Mouse (Mus musculus): ENCODE data around the gene Fbp1. TPM values are rescaled to one million over a fixed set of nuclear protein-coding genes. Genes with fewer than 3 reads are reported as not detected.

Fbp1 gene
- polyA plus RNA-seq, 1 experiment from 2014 or later: 0.80 TPM

DNA sequence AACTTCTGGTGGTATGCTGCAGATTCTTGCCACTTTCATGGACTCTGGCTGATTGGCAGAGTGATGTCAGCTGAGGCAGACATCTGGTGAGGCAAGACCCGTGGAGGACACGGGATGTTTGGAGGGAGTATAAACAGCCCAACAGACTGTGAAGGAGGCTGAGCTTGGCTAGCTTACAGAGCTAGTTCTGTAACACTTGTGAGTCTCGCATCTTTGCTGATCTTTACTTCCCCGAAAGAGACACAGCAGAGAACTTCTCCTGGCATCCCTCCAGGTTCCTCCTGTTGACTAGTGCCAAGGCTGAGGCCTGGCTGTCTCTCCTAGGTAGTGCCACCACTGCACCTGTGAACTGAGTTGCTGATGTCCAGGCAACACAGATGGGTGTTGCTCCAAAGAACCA, 28.6 kb upstream of the Fbp1 start:
- peaks cover 8% of the 10 kb centered on the region; the same call in 1 of the 2 replicates for H3K4me1 ChIP-seq (replicated peaks)
- no peak overlapping the region for H3K4me3 ChIP-seq (replicated peaks)
- ATAC-seq (ENCODE audit: insufficient number of reproducible peaks, insufficient read depth, low FRiP score, low TSS enrichment, low read depth): no peak
- whole genome bisulfite sequencing: 58% methylated on average over 4 of the region's 4 CpGs
- no peaks in the 10 kb centered on the region for H3K36me3 ChIP-seq
- H3K9me3 ChIP-seq: no peaks in the 10 kb centered on the region
- no peak overlapping the region for H3K4me2 ChIP-seq
- H3K27me3 ChIP-seq: no peaks in the 10 kb centered on the region
- no peak overlapping the region for H3K27ac ChIP-seq
- H3K9ac ChIP-seq (replicated peaks): no peak overlapping the region

DNA sequence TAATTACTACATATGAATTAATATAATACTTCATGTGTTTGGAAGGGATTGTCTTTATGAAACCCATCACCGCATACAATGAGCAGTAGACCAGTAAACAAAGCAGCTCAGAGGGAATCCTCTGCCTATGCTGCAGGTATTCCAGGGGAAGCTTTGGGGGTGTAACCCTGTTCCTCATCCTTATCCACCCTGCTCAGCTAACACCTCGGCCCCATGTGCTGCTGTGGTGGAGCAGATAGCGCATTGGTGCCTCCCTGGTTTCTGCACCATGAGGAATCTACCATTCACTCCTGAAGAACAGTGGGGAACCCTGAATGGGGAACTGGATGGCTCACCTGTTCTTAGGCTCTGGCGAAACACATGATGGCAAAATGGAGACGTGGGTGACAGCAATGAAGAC, 23.5 kb upstream of the Fbp1 start:
- H3K36me3 ChIP-seq: no peaks in the 10 kb centered on the region
- peaks cover 8% of the 10 kb centered on the region; the same call in 1 of the 2 replicates for H3K4me1 ChIP-seq (replicated peaks)
- H3K9me3 ChIP-seq: no peaks in the 10 kb centered on the region
- no peak overlapping the region for H3K4me3 ChIP-seq (replicated peaks)
- no peak overlapping the region for H3K27ac ChIP-seq
- WGBS: 89% methylated on average over 5 of the region's 5 CpGs
- no peaks in the 10 kb centered on the region for H3K27me3 ChIP-seq
- ATAC-seq (ENCODE audit: insufficient number of reproducible peaks, insufficient read depth, low FRiP score, low TSS enrichment, low read depth): no peak
- H3K4me2 ChIP-seq: no peak overlapping the region
- H3K9ac ChIP-seq (replicated peaks): no peak overlapping the region

DNA sequence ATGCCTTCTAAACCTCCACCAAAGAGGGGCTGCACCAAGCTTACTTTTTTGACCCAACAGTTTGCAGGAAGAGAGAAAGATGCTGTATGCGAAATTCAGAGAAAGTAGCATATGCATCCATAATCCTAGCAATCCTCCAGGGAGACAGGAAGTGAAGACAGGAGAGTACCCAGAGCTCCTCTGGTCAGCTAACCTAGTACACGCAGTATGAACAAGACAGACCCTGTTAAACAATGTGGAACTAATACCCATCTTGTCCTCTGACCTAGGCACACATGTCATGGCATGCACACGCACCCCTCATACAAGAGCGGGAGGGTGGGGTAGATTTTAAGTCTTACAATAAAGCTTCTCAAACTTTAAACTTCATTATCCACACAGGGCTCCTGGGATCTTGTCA, 22.1 kb upstream of the Fbp1 start:
- H3K4me3 ChIP-seq (replicated peaks): no peak overlapping the region
- peaks cover 8% of the 10 kb centered on the region; the same call in 1 of the 2 replicates for H3K4me1 ChIP-seq (replicated peaks)
- 83% methylated on average over 4 of the region's 4 CpGs for WGBS

DNA sequence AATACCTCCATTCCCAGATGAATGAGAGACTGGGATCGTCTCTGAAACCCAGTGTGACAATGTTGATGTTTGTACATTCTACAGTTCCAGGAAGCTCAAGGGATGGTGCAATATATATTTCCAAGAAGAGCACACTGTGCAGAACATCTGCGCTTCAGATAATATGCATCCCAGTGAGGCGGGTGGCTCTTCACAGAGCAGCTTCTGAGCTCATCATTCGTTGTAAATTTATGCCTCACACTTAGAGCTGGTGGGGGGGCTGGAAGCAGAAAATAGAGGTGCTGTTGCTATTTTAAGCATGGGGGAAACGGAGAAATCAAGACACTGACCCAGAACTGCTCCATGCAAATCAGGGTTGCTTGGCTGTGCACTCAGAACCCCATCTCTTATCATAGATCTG, 21.7 kb upstream of the Fbp1 start:
- WGBS: 75% methylated on average over 5 of the region's 5 CpGs
- H3K4me1 ChIP-seq (replicated peaks): peaks cover 8% of the 10 kb centered on the region; the same call in 1 of the 2 replicates

More for the DNA sequence above, 22.1 kb upstream of the Fbp1 start:
- Histone ChIP-seq H3K27ac (no peak overlapping the region), H3K4me2 (no peak overlapping the region), H3K36me3 (no peaks in the 10 kb centered on the region), H3K9ac (replicated peaks) (no peak overlapping the region), H3K9me3 (no peaks in the 10 kb centered on the region), H3K27me3 (no peaks in the 10 kb centered on the region)
- ATAC-seq (ENCODE audit: insufficient number of reproducible peaks, insufficient read depth, low FRiP score, low TSS enrichment, low read depth): no peak

DNA sequence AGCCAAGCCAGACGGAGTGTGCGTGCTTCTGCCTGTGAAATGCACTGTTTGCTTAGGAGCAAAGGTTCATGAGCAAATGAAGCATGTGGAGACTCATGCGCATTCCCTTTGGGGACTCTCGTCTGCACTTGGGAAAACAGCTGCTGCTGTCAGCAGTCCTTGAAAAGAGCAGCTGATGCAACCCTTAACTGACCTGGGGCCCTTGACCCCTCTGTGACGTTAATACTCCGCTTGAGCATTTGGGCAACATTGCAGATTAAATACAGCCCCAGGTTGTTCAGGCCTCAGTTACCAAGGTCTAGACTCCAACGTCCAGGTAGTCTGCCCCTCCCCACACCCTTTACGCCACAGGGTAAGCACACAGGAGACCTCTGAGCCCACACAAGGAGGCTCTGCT, 20.1 kb upstream of the Fbp1 start:
- H3K27me3 ChIP-seq: no peaks in the 10 kb centered on the region
- H3K9me3 ChIP-seq: no peaks in the 10 kb centered on the region
- H3K4me3 ChIP-seq (replicated peaks): no peak overlapping the region
- H3K4me2 ChIP-seq: no peak overlapping the region
- no peaks in the 10 kb centered on the region for H3K36me3 ChIP-seq
- H3K9ac ChIP-seq (replicated peaks): no peak overlapping the region
- 40% methylated on average over 8 of the region's 8 CpGs for WGBS
- no peak overlapping the region for H3K27ac ChIP-seq
- ATAC-seq (ENCODE audit: insufficient number of reproducible peaks, insufficient read depth, low FRiP score, low TSS enrichment, low read depth): no peak
- peaks cover 8% of the 10 kb centered on the region; the same call in 1 of the 2 replicates for H3K4me1 ChIP-seq (replicated peaks)

More for the DNA sequence above, 21.7 kb upstream of the Fbp1 start:
- no peaks in the 10 kb centered on the region for H3K27me3 ChIP-seq
- H3K27ac ChIP-seq: no peak overlapping the region
- H3K4me2 ChIP-seq: no peak overlapping the region
- no peak overlapping the region for H3K4me3 ChIP-seq (replicated peaks)
- no peaks in the 10 kb centered on the region for H3K9me3 ChIP-seq
- no peaks in the 10 kb centered on the region for H3K36me3 ChIP-seq
- no peak overlapping the region for H3K9ac ChIP-seq (replicated peaks)
- ATAC-seq (ENCODE audit: insufficient number of reproducible peaks, insufficient read depth, low FRiP score, low TSS enrichment, low read depth): no peak

DNA sequence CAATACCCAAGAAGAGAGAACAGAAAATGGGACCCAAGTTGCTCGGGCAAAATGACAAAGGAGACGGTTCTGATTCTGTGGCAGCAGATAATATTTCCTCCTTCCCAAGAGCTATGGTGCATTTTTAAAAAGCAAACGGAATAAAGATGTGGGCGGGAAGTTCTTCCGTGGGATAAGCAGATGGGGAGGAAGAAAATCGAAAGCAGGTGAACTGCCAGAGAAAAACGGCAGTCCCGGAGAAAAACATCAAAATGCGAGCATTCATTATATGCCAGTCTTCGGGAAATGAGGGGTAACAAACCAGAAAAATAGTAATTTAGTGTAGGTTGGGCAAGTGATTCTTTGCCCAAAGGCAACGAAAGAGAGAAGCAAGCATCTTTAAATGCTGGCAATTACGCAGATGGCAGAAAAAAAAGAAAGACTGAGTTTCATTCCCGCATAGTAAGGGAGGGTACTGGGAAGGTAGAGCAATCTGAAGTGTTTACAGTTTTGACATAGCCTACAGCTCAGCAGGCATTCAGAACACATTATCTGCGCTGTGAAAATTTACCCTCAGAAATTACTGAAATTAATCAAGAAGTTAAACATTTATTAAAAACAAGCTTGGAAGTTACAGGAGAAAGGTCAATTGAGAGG, 19.6 kb upstream of the Fbp1 start:
- 68% methylated on average over 14 of the region's 14 CpGs for WGBS
- no peak overlapping the region for H3K4me3 ChIP-seq (replicated peaks)
- H3K27me3 ChIP-seq: no peaks in the 10 kb centered on the region
- H3K27ac ChIP-seq: no peak overlapping the region
- no peaks in the 10 kb centered on the region for H3K9me3 ChIP-seq
- no peak for ATAC-seq (ENCODE audit: insufficient number of reproducible peaks, insufficient read depth, low FRiP score, low TSS enrichment, low read depth)
- H3K36me3 ChIP-seq: no peaks in the 10 kb centered on the region
- no peak overlapping the region for H3K4me2 ChIP-seq
- H3K4me1 ChIP-seq (replicated peaks): peaks cover 8% of the 10 kb centered on the region; the same call in 1 of the 2 replicates
- no peak overlapping the region for H3K9ac ChIP-seq (replicated peaks)

DNA sequence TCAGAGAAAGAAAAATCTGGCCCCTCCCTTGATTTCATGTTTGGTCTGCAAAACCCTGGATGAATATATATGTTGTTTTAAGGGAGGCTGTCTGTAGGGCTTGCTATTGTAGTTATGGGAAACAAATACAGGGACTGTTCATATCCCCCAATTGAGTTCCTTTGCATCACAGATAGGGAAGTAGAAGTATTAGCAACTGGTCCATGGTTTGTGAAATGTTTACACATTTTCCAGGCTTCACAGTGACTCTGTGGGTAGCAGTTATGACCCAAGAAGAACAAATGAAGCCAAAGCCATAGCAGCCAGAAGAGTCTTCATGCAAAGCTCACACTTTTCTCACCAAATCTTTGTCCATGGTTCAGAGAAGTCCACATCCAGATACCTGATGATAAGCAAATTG, 13.1 kb upstream of the Fbp1 start:
- Histone ChIP-seq H3K9me3 (no peaks in the 10 kb centered on the region), H3K36me3 (no peaks in the 10 kb centered on the region), H3K27ac (no peak overlapping the region), H3K4me1 (replicated peaks) (no peaks in the 10 kb centered on the region), H3K27me3 (no peaks in the 10 kb centered on the region), H3K4me3 (replicated peaks) (no peak overlapping the region), H3K9ac (replicated peaks) (no peak overlapping the region), H3K4me2 (no peak overlapping the region)
- ATAC-seq (ENCODE audit: insufficient number of reproducible peaks, insufficient read depth, low FRiP score, low TSS enrichment, low read depth): no peak

DNA sequence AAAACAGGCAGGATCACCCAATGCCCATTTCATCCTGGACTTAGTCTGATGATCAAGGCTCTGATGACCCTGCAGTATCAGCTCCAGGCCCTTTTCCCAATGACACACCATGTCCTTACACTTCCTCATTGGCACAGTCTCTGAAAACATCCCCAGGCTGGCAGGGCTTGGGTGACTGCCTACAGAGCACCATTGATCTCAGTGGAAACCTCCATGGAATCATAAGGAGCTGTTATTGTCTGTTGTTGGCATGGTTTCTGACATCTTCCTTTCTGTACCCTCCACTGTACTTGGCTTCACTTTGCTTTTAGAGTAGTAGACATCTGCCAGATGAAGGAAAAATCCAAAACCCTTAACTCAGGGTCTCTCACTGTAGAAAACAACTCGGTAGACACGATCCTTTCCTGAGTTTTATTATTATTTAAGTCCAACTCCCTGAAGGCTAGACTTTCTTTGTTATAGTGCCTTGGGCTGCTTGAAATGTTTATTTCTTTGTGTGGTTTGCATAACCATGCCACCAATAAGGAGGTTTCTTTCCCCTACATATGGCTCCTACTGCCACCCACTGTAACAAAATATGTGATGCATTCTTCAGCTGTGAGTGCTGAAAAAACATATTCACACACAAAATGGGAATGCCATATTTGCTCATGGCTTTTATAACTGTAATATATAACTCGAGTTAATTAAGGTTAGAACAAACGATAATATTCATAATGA, 10.0 kb upstream of the Fbp1 start:
- Histone ChIP-seq H3K36me3 (no peaks in the 10 kb centered on the region), H3K4me3 (replicated peaks) (no peak overlapping the region), H3K4me1 (replicated peaks) (no peaks in the 10 kb centered on the region), H3K27me3 (no peaks in the 10 kb centered on the region), H3K9me3 (no peaks in the 10 kb centered on the region), H3K9ac (replicated peaks) (no peak overlapping the region), H3K4me2 (no peak overlapping the region), H3K27ac (no peak overlapping the region)
- no peak for ATAC-seq (ENCODE audit: insufficient number of reproducible peaks, insufficient read depth, low FRiP score, low TSS enrichment, low read depth)
- 88% methylated on average over 4 of the region's 4 CpGs for WGBS

DNA sequence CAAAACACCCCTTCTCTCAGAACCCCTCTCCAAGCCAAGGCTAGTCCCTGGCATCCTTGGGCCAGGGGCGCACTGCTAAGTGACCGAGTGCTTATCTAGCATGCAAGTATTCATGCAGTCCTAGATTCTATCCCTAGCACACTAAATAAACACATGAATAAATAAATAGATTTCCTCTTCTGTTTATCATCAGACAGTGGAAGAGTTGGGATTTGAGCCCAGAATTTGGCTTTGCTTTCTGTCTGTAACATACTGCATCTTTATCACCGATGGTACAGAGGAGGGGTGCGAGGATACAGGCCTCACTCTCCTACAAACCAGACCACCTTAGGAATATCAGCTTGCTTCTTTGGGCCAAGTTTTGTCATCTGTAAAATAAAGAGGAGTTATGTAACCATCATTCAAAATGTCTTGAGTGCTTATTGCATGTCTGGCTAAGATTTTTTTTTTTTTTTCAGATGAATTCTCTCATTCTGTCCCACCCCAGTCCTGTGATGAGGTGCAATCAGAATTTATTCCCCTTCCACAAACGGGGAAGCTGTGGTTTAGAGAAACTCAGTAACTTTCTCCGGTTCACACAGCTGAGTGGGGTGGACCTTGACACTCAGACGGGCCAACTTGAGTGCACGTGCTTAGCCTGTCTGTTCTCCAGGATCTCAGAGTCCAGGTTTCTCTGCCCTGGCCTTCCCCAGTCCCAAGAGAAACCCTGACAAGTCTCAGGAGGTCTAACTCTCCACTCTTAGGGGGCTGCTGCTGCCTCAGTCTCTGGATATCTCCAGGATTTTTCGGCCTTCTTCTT, 5.2 kb upstream of the Fbp1 start:
- Histone ChIP-seq H3K4me3 (replicated peaks) (no peak overlapping the region), H3K4me2 (no peak overlapping the region), H3K4me1 (replicated peaks) (no peaks in the 10 kb centered on the region), H3K27ac (no peak overlapping the region), H3K9ac (replicated peaks) (no peak overlapping the region), H3K36me3 (no peaks in the 10 kb centered on the region), H3K27me3 (peaks cover 25% of the 10 kb centered on the region), H3K9me3 (no peaks in the 10 kb centered on the region)
- no peak for ATAC-seq (ENCODE audit: insufficient number of reproducible peaks, insufficient read depth, low FRiP score, low TSS enrichment, low read depth)
- 82% methylated on average over 9 of the region's 9 CpGs for WGBS

DNA sequence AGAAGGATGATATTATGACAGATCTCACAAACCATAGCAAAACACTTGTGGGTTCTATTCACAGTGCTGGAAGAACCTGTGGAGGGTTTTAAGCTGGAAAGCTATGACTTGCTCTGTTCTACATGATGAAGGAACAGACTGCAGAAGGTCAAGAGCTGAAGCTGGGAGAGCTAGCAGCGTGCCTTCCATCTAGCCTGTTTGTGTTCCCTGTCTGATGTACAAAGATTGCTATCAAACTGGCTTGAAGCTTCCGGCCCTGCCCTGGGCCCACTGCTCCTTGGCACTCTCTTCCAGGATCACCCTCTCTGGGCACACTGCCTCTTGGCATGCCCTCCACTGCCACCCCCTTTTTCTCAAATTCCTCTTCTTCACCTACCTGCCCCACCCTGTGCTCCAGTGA, 1.2 kb upstream of the Fbp1 start:
- Histone ChIP-seq H3K9ac (replicated peaks) (no peak overlapping the region), H3K4me3 (replicated peaks) (no peak overlapping the region), H3K9me3 (no peaks in the 10 kb centered on the region), H3K4me2 (no peak overlapping the region), H3K27me3 (peaks cover 48% of the 10 kb centered on the region), H3K4me1 (replicated peaks) (peaks cover 8% of the 10 kb centered on the region), H3K27ac (no peak overlapping the region), H3K36me3 (no peaks in the 10 kb centered on the region)
- 81% methylated on average over 2 of the region's 2 CpGs for WGBS
- no peak for ATAC-seq (ENCODE audit: insufficient number of reproducible peaks, insufficient read depth, low FRiP score, low TSS enrichment, low read depth)

DNA sequence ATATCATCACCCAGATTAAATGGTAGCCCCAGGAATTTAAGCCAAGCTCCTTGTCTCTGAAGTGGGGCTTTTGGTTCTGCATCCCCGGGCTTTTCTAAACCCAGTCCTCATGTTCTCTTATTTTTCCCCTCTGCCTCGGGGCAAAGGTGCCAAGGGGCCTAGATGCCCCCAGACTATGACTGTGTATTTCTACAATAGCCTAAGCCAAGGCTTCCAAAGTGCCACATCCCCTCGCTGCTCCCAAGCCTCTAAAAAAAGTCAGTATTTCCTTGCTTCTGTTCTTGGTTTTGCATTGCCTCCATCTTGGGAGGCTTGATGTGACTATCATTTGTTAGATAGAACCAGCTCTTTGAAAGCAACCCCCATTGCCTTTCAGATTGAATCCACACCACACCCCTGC, 3.5 kb downstream of the Fbp1 start:
- Histone ChIP-seq H3K36me3 (no peaks in the 10 kb centered on the region), H3K27ac (no peak overlapping the region), H3K9me3 (no peaks in the 10 kb centered on the region), H3K4me2 (no peak overlapping the region), H3K4me3 (replicated peaks) (no peak overlapping the region), H3K27me3 (peaks cover 36% of the 10 kb centered on the region), H3K4me1 (replicated peaks) (peaks cover 14% of the 10 kb centered on the region), H3K9ac (replicated peaks) (no peak overlapping the region)
- WGBS: 82% methylated on average over 3 of the region's 3 CpGs
- ATAC-seq (ENCODE audit: insufficient number of reproducible peaks, insufficient read depth, low FRiP score, low TSS enrichment, low read depth): no peak
